Mouse (Mus musculus) kidney, embryonic 14.5 days (tissue): Measurements from ENCODE around the gene Tspan7. TPM values are rescaled to one million over a fixed set of nuclear protein-coding genes. Genes with fewer than 3 reads are reported as not detected.

ENCODE experiments used
- ATAC-seq: fragments of 200-750 bp; cut with Nextera tagmentation; 2 replicates; pipeline ENCODE4 v1.8.0; 2017; ENCODE audit warnings: moderate number of reproducible peaks, mild to moderate bottlenecking, moderate TSS enrichment, moderate library complexity; ENCODE audit not compliant: low FRiP score, low TSS enrichment
- H3K27ac ChIP-seq: fragments of 300-500 bp; sonication (generic); 2 replicates; pipeline ENCODE4 v1.5.1; 2014; ENCODE audit warnings: low read depth, mild to moderate bottlenecking, low read length, moderate library complexity, mixed read lengths
- H3K27me3 ChIP-seq: fragments of 300-500 bp; sonication (generic); 2 replicates; pipeline ENCODE4 v1.6.1; 2014; ENCODE audit warnings: mild to moderate bottlenecking, low read length; ENCODE audit not compliant: control insufficient read depth, insufficient read depth
- H3K36me3 ChIP-seq: fragments of 300-500 bp; sonication (generic); 2 replicates; pipeline ENCODE4 v1.6.1; 2014; ENCODE audit warnings: low read length, mixed read lengths; ENCODE audit not compliant: control insufficient read depth, insufficient read depth
- H3K4me1 ChIP-seq: fragments of 300-500 bp; sonication (generic); 2 replicates; pipeline ENCODE4 v1.6.1; 2014; ENCODE audit warnings: low read length, mixed read lengths; ENCODE audit not compliant: control insufficient read depth, insufficient read depth
- H3K4me2 ChIP-seq: fragments of 300-500 bp; sonication (generic); replicated peaks from 2 replicates; pipeline ENCODE4 v1.6.1; 2014; ENCODE audit warnings: low read depth, mild to moderate bottlenecking, low read length
- H3K4me3 ChIP-seq: fragments of 300-500 bp; sonication (generic); 2 replicates; pipeline ENCODE4 v1.5.1; 2014; ENCODE audit warnings: mild to moderate bottlenecking, low read length
- H3K9ac ChIP-seq: fragments of 300-500 bp; sonication (generic); 2 replicates; pipeline ENCODE4 v1.6.1; 2014; ENCODE audit warnings: low read depth, mild to moderate bottlenecking, low read length, moderate library complexity
- H3K9me3 ChIP-seq: fragments of 300-500 bp; sonication (generic); 2 replicates; pipeline ENCODE4 v1.6.1; 2016; ENCODE audit warnings: low read length; ENCODE audit not compliant: control insufficient read depth
- WGBS: fragments of 180-500 bp; shearing (Covaris S2); extraction: QIAGEN DNeasy Blood & Tissue Kit; methylation state at CpG from one replicate; pipeline ENCODE4 v1.1.7; 2014; 5-methylcytosine and 5-hydroxymethylcytosine counted together
- polyA plus RNA-seq: library from polyadenylated mRNA; unstranded; fragments of >200 nt; fragmentation: Nextera tagmentation; extraction: Ambion mirVana; gene quantifications from 2 replicates; pipeline ENCODE4 v1.2.1, GENCODE M21; 2014

The Tspan7 gene
- polyA plus RNA-seq, 1 experiment from 2014 or later: 101 TPM

GRCm38 (mm10) chrX:10535450-10535849 lies 50.5 kb downstream of the Tspan7 start:
- no peak overlapping the region for H3K9ac ChIP-seq
- ATAC-seq: no peak
- H3K4me3 ChIP-seq: no peak overlapping the region
- H3K4me2 ChIP-seq: no peak overlapping the region
- H3K27me3 ChIP-seq: no peaks in the 10 kb centered on the region; the same call in 1 of the 2 replicates
- no peaks in the 10 kb centered on the region for H3K36me3 ChIP-seq
- WGBS: 28% methylated on average over 2 of the region's 2 CpGs
- no peaks in the 10 kb centered on the region for H3K9me3 ChIP-seq
- H3K4me1 ChIP-seq: no peaks in the 10 kb centered on the region
- H3K27ac ChIP-seq: no peak overlapping the region

- Histone ChIP-seq H3K4me2 (no peak overlapping the region), H3K27me3 (no peaks in the 10 kb centered on the region; the same call in 1 of the 2 replicates), H3K4me3 (no peak overlapping the region), H3K36me3 (no peaks in the 10 kb centered on the region), H3K9ac (no peak overlapping the region), H3K9me3 (no peaks in the 10 kb centered on the region), H3K4me1 (no peaks in the 10 kb centered on the region), H3K27ac (no peak overlapping the region)
- 66% methylated on average over 2 of the region's 2 CpGs for WGBS
- no peak for ATAC-seq
These were observed 54.1 kb downstream of the Tspan7 start for GRCm38 (mm10) chrX:10539009-10539408.

- 60% methylated on average over 6 of the region's 6 CpGs for WGBS
- Histone ChIP-seq H3K9ac (no peak overlapping the region), H3K4me1 (no peaks in the 10 kb centered on the region), H3K27ac (no peak overlapping the region), H3K4me2 (no peak overlapping the region), H3K4me3 (no peak overlapping the region), H3K27me3 (no peaks in the 10 kb centered on the region; the same call in 1 of the 2 replicates), H3K9me3 (no peaks in the 10 kb centered on the region), H3K36me3 (no peaks in the 10 kb centered on the region)
- ATAC-seq: no peak
These were observed 54.7 kb downstream of the Tspan7 start for GRCm38 (mm10) chrX:10539482-10540166.

GRCm38 (mm10) chrX:10546840-10547239 lies 61.9 kb downstream of the Tspan7 start:
- H3K9me3 ChIP-seq: no peaks in the 10 kb centered on the region
- 80% methylated on average over 3 of the region's 3 CpGs for WGBS
- H3K36me3 ChIP-seq: no peaks in the 10 kb centered on the region
- no peak for ATAC-seq
- no peak overlapping the region for H3K4me2 ChIP-seq
- no peak overlapping the region for H3K9ac ChIP-seq
- no peak overlapping the region for H3K4me3 ChIP-seq
- no peaks in the 10 kb centered on the region for H3K4me1 ChIP-seq
- H3K27me3 ChIP-seq: no peaks in the 10 kb centered on the region
- no peak overlapping the region for H3K27ac ChIP-seq

- Histone ChIP-seq H3K27ac (no peak overlapping the region), H3K4me1 (no peaks in the 10 kb centered on the region), H3K9ac (no peak overlapping the region), H3K36me3 (no peaks in the 10 kb centered on the region), H3K4me2 (no peak overlapping the region), H3K9me3 (no peaks in the 10 kb centered on the region), H3K27me3 (no peaks in the 10 kb centered on the region), H3K4me3 (no peak overlapping the region)
- WGBS: 73% methylated on average over 3 of the region's 3 CpGs
- no peak for ATAC-seq
These were observed 64.8 kb downstream of the Tspan7 start for GRCm38 (mm10) chrX:10549708-10550107.

GRCm38 (mm10) chrX:10556899-10557298 lies 71.9 kb downstream of the Tspan7 start:
- Histone ChIP-seq H3K9me3 (no peaks in the 10 kb centered on the region), H3K36me3 (no peaks in the 10 kb centered on the region), H3K27me3 (no peaks in the 10 kb centered on the region), H3K4me1 (no peaks in the 10 kb centered on the region), H3K27ac (no peak overlapping the region), H3K4me3 (no peak overlapping the region), H3K4me2 (no peak overlapping the region), H3K9ac (no peak overlapping the region)
- WGBS: 80% methylated on average over 3 of the region's 3 CpGs
- no peak for ATAC-seq

GRCm38 (mm10) chrX:10557596-10557995 lies 72.6 kb downstream of the Tspan7 start:
- no peaks in the 10 kb centered on the region for H3K4me1 ChIP-seq
- H3K4me2 ChIP-seq: no peak overlapping the region
- no peak overlapping the region for H3K9ac ChIP-seq
- H3K36me3 ChIP-seq: no peaks in the 10 kb centered on the region
- H3K4me3 ChIP-seq: no peak overlapping the region
- H3K27me3 ChIP-seq: no peaks in the 10 kb centered on the region
- ATAC-seq: no peak
- H3K27ac ChIP-seq: no peak overlapping the region
- H3K9me3 ChIP-seq: no peaks in the 10 kb centered on the region
- 75% methylated on average over 5 of the region's 5 CpGs for WGBS

- Histone ChIP-seq H3K9ac (no peak overlapping the region), H3K36me3 (no peaks in the 10 kb centered on the region), H3K27me3 (no peaks in the 10 kb centered on the region), H3K9me3 (no peaks in the 10 kb centered on the region), H3K4me3 (no peak overlapping the region), H3K4me1 (no peaks in the 10 kb centered on the region), H3K4me2 (no peak overlapping the region), H3K27ac (no peak overlapping the region)
- no peak for ATAC-seq
- 73% methylated on average over 2 of the region's 2 CpGs for WGBS
These were observed 73.7 kb downstream of the Tspan7 start for GRCm38 (mm10) chrX:10558625-10559024.

GRCm38 (mm10) chrX:10565811-10566210 lies 80.9 kb downstream of the Tspan7 start:
- 72% methylated on average over 3 of the region's 3 CpGs for WGBS
- no peak overlapping the region for H3K4me2 ChIP-seq

More at GRCm38 (mm10) chrX:10565811-10566210, 80.9 kb downstream of the Tspan7 start:
- H3K9me3 ChIP-seq: no peaks in the 10 kb centered on the region
- H3K4me1 ChIP-seq: no peaks in the 10 kb centered on the region
- ATAC-seq: no peak
- no peak overlapping the region for H3K4me3 ChIP-seq
- H3K9ac ChIP-seq: no peak overlapping the region
- no peak overlapping the region for H3K27ac ChIP-seq
- H3K27me3 ChIP-seq: no peaks in the 10 kb centered on the region
- no peaks in the 10 kb centered on the region for H3K36me3 ChIP-seq
